Mouse (Mus musculus): ENCODE results near the gene Bnip1.

Bnip1 gene

DNA sequence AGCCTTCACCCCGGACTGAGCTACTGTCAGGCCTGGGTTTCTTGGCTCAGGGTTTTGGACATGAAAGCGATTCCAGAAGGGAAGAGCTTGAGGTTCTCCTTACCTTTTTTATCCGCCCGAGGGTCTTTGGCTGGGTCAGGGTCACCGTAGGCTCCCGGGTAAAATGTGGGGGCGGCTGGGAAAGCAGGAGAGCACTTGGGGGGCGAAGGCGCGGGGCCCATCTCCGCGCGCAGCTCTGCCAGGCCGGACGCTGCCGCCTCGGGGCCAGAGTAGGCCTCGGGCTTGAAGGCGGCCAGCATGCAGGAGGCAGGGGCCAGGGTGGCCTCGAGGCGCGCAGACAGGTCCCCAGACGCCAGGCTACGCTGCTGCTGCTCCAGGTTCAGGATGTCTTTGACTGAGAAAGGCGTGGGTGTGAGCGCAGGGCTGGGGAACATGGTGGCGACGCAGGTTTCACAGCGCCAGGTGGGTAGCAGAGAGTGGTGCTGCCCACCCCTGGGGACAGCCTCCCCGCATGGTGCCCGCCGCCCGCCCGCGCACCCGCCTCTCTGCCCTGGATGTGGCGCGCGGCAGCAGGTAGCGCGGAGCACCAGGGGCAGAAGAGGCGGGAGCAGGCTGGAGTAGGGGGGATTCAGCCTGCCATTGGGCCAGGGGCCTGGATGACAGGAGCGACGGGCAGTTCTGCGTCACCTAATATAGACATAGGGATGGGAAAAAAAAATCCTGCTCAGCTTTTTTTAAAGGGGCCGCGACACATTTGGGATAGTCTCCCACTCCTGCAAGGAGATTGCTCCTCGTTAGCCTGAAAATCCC, 60.3 kb downstream of the Bnip1 start:
- no peak for DNase-seq

DNA sequence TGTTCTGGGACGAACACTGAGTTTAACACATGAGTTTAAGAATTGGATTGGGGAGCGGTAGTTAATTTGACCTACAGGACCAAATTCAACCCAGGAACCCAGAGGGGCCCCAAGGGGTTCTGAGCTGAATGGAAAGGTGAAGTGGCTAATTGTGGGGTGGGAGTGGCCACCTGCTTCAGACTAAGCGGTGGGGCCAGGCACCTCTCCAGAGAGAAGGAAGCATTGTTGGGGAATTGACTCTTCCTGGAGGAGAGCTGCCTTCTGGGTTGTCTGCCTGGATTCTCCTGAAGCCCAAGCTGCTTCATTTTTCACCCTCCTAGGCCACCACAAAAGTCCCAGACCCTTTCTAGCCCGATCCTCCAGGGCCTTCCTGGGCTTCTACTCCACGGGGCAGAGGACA, 61.1 kb downstream of the Bnip1 start:
- no peak for DNase-seq
